Mouse (Mus musculus): ENCODE measurements around the gene Ttc28.
A peak's percentile ranks its signal among the peaks of the same experiment; 100 is the strongest.

The Ttc28 gene

GRCm38 (mm10) chr5:111301736-111302135, 422.1 kb downstream of the Ttc28 start:
- no peak for DNase-seq

- DNase-seq, result no peak
Measured at GRCm38 (mm10) chr5:111304730-111305129, 425.1 kb downstream of the Ttc28 start.

GRCm38 (mm10) chr5:111310185-111310584, 430.6 kb downstream of the Ttc28 start:
- DNase-seq, result no peak

- no peak for DNase-seq
Measured at GRCm38 (mm10) chr5:111313833-111314232, 434.2 kb downstream of the Ttc28 start.

- DNase-seq, result no peak
Measured at GRCm38 (mm10) chr5:111315061-111315460, 435.5 kb downstream of the Ttc28 start.

- DNase-seq, result no peak
Measured at GRCm38 (mm10) chr5:111317526-111317925, 437.9 kb downstream of the Ttc28 start.

- DNase-seq, result no peak
Measured at GRCm38 (mm10) chr5:111318946-111319345, 439.3 kb downstream of the Ttc28 start.

GRCm38 (mm10) chr5:111325813-111326212, 446.2 kb downstream of the Ttc28 start:
- DNase-seq, result no peak

- DNase-seq, result no peak
Measured at GRCm38 (mm10) chr5:111327420-111327819, 447.8 kb downstream of the Ttc28 start.

GRCm38 (mm10) chr5:111329782-111330416, 450.3 kb downstream of the Ttc28 start:
- no peak for DNase-seq

GRCm38 (mm10) chr5:111330417-111331098, 451.0 kb downstream of the Ttc28 start, which contains the start of gene Pitpnb:
Pitpnb (plus strand) TSS chr5:111330763.
- DNase-seq, result peak; percentile 98

GRCm38 (mm10) chr5:111331099-111331435, 451.5 kb downstream of the Ttc28 start:
- DNase-seq, result no peak

GRCm38 (mm10) chr5:111335939-111336691, 456.5 kb downstream of the Ttc28 start:
- no peak for DNase-seq
